Mouse (Mus musculus): ENCODE results near the gene Gm21190.
"Not testable (repeated sequence)": the region's sequence is repeated elsewhere in the genome, so short reads cannot be mapped to it uniquely, and the experiment has no call there.

GRCm38 (mm10) chr5:15508460-15509451 is 20.3 kb downstream of the Gm21190 start:
- not testable (repeated sequence) for TF ChIP-seq CTCF (IDR thresholded peaks at IDR 0.05; ENCODE audit: borderline replicate concordance, control insufficient read depth, extremely low read depth, insufficient read depth, low read length, poor library complexity); POLR2A (IDR thresholded peaks at IDR 0.05; ENCODE audit: control insufficient read depth, extremely low read depth, insufficient read depth, low read length, poor library complexity)

Data from thymus, adult 2 months (tissue).